Mouse (Mus musculus): Measurements from ENCODE around the gene Tmem45b. TPM values are rescaled to one million over a fixed set of nuclear protein-coding genes. Genes with fewer than 3 reads are reported as not detected.
A peak's percentile ranks its signal among the peaks of the same experiment; 100 is the strongest.

Tmem45b gene
- total RNA-seq, 2 experiments from 2014 or later, result not detected

GRCm38 (mm10) chr9:31405217-31405616 lies 59.0 kb downstream of the Tmem45b start:
- peak in 1 of 2 experiments; percentile 25 for DNase-seq (ENCODE audit: extremely low spot score in 1 of 2, low spot score in 1 of 2)

- no peak for DNase-seq (ENCODE audit: extremely low spot score in 1 of 2, low spot score in 1 of 2)
These were observed 60.0 kb downstream of the Tmem45b start for GRCm38 (mm10) chr9:31404311-31404710.

GRCm38 (mm10) chr9:31400441-31400840 lies 63.8 kb downstream of the Tmem45b start:
- peak; percentile 46 to 87 for DNase-seq (ENCODE audit: extremely low spot score in 1 of 2, low spot score in 1 of 2)

GRCm38 (mm10) chr9:31387206-31387605 lies 77.1 kb downstream of the Tmem45b start:
- no peak for DNase-seq (ENCODE audit: extremely low spot score in 1 of 2, low spot score in 1 of 2)

GRCm38 (mm10) chr9:31386368-31387180 lies 77.7 kb downstream of the Tmem45b start:
- DNase-seq (ENCODE audit: extremely low spot score in 1 of 2, low spot score in 1 of 2), result no peak

- DNase-seq (ENCODE audit: extremely low spot score in 1 of 2, low spot score in 1 of 2), result peak; percentile 82 to 87
These were observed 78.3 kb downstream of the Tmem45b start, which contains the start of gene Nfrkb for GRCm38 (mm10) chr9:31385947-31386354. Gene Nfrkb, plus strand, starts transcription at chr9:31386192.

GRCm38 (mm10) chr9:31385500-31385869 lies 78.8 kb downstream of the Tmem45b start:
- no peak for DNase-seq (ENCODE audit: extremely low spot score in 1 of 2, low spot score in 1 of 2)

- DNase-seq (ENCODE audit: extremely low spot score in 1 of 2, low spot score in 1 of 2), result no peak
These were observed 79.3 kb downstream of the Tmem45b start for GRCm38 (mm10) chr9:31384786-31385499.

- no peak for DNase-seq (ENCODE audit: extremely low spot score in 1 of 2, low spot score in 1 of 2)
These were observed 87.6 kb downstream of the Tmem45b start for GRCm38 (mm10) chr9:31376661-31377060.

Other genes with a start within 250 kb of the Tmem45b start
- 10 to 100 TPM; 18.7 to 21.0 TPM for gene Prdm10, start 183.9 kb downstream of the Tmem45b start, total RNA-seq (2021)
- gene Nfrkb, start 78.3 kb downstream of the Tmem45b start, total RNA-seq (2021), result 10 to 100 TPM; 26.2 to 34.3 TPM

All from layer of hippocampus, postnatal 25 days (tissue).